Mouse (Mus musculus) kidney, adult 2 months (tissue): ENCODE data around the gene Gm8068. TPM values are rescaled to one million over a fixed set of nuclear protein-coding genes. Genes with fewer than 3 reads are reported as not detected.
"Not testable (repeated sequence)": the region's sequence is repeated elsewhere in the genome, so short reads cannot be mapped to it uniquely, and the experiment has no call there.

ENCODE experiments used
- DNase-seq: peaks from one replicate; pipeline ENCODE4 v3.0.0; 2021
- H3K27ac ChIP-seq: fragments of 200-500 bp; 2 replicates; pipeline ENCODE4 v1.5.1; 2012; ENCODE audit warnings: low read depth, low read length, control low read depth, inconsistent platforms; ENCODE audit not compliant: insufficient read depth
- H3K27me3 ChIP-seq: fragments of 200-500 bp; replicated peaks from 2 replicates; pipeline ENCODE4 v1.6.1; 2012; ENCODE audit warnings: mild to moderate bottlenecking, moderate library complexity, low read length, inconsistent platforms; ENCODE audit not compliant: control insufficient read depth, insufficient read depth
- H3K36me3 ChIP-seq: fragments of 200-500 bp; 2 replicates; pipeline ENCODE4 v1.6.1; 2012; ENCODE audit warnings: mild to moderate bottlenecking, moderate library complexity, low read length, inconsistent platforms; ENCODE audit not compliant: control insufficient read depth, insufficient read depth
- H3K4me1 ChIP-seq: fragments of 200-500 bp; 2 replicates; pipeline ENCODE4 v1.6.1; 2011; ENCODE audit warnings: low read length; ENCODE audit not compliant: control insufficient read depth, insufficient read depth
- H3K4me3 ChIP-seq: fragments of 200-500 bp; 2 replicates; pipeline ENCODE4 v1.5.1; 2011; ENCODE audit warnings: mild to moderate bottlenecking, low read depth, low read length, control low read depth; ENCODE audit not compliant: insufficient read depth
- WGBS: fragments of 180-500 bp; shearing (Covaris S2); methylation state at CpG from one replicate; pipeline ENCODE4 v1.1.7; 2018; 5-methylcytosine and 5-hydroxymethylcytosine counted together
- polyA plus RNA-seq: library from polyadenylated mRNA; depleted of rRNA; stranded (reverse); fragments of >200 nt; gene quantifications from 2 replicates; pipeline ENCODE4 v1.2.3, GENCODE M21; 2012; rRNA removed

Gm8068 gene
- not detected in 2 replicates for polyA plus RNA-seq

DNA sequence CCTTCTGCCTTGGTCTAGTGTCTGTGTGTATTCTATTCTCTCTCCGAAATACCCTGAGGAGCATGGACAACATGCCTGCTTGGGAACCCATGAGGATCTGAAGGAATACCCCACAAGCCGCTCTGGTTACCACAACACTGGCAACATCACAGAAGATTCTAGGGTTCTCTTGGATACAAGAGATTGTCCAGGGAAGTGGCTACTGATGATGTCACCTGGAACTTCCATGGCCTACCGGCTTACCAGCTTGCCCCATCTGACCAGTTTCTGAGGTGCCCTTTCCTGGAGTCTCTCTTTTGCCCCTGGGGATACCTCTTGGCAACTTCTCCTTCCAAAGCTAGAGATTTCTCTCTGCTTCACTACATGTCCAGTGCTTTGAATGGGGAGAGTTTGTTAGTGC is at the start of gene Gm8068:
Gene Gm8068 (minus strand): TSS at position 101 of the 400 bp plus-strand sequence.
- not testable (repeated sequence) for DNase-seq, H3K4me1 ChIP-seq, H3K27me3 ChIP-seq, H3K4me3 ChIP-seq, H3K27ac ChIP-seq, H3K36me3 ChIP-seq
- WGBS: no CpG with 5 or more reads among the region's 3 CpGs

DNA sequence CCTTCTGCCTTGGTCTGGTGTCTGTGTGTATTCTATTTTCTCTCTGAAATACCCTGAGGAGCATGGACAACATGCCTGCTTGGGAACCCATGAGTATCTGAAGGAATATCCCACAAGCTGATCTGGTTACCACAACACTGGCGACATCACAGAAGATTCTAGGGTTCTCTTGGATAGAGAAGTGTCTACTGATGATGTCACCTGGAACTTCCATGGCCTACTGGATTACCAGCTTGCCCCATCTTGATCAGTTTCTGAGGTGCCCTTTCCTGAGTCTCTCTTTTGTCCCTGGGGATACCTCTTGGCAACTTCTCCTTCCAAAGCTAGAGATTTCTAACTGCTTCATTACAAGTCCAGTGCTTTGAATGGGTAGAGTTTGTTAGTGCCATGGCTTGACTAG is 48.8 kb upstream of the Gm8068 start, which contains the start of gene Gm7929:
Gene Gm7929 (minus strand): TSS at position 101 of the 400 bp plus-strand sequence.
- not testable (repeated sequence) for H3K27me3 ChIP-seq, H3K4me3 ChIP-seq, H3K4me1 ChIP-seq, H3K36me3 ChIP-seq, DNase-seq, H3K27ac ChIP-seq
- WGBS: 75% methylated on average over 1 of the region's 1 CpGs

DNA sequence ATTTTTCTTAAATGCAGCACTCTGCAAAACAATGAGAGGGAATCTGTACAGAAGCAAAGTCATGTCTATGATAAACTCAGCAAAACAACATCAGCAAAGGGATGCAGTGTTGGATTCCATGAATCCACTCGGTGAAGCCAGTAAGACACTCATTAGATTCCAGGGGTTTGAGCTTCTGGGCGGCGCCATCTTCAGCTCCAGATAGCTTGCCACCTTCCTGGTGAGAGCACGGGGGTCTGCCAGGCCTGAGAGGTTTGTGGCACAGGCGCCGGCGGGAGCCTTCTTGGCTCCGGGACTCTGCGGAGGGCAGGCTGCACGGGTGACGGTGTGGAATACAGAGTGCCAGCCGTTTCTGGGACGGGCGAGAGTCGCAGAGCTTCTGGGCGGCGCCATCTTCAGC is 21.8 kb upstream of the Gm8068 start:
- H3K27ac ChIP-seq, H3K4me3 ChIP-seq, H3K36me3 ChIP-seq, H3K4me1 ChIP-seq, DNase-seq, H3K27me3 ChIP-seq: not testable (repeated sequence)
- WGBS: 75% methylated on average over 17 of the region's 17 CpGs

DNA sequence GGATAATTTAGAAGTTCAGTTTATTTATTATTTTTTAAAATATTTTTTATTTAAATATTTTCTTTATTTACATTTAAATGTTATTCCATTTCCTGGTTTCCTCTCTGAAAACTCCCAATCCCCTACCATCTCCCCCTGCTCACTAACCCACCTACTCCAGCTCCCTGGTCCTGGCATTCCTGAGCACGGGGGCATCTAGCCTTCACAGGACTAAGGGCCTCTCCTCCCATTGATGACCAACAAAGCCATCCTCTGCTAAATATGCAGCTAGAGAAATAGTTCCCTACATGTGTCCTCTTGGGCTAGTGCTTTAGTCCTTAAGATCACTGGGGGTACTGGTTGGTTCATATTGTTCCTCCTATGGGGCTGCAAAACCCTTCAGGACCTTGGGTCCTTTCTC is 15.5 kb upstream of the Gm8068 start:
- H3K4me1 ChIP-seq, H3K36me3 ChIP-seq, H3K27me3 ChIP-seq, DNase-seq, H3K4me3 ChIP-seq, H3K27ac ChIP-seq: not testable (repeated sequence)
- WGBS: 89% methylated on average over 1 of the region's 1 CpGs

DNA sequence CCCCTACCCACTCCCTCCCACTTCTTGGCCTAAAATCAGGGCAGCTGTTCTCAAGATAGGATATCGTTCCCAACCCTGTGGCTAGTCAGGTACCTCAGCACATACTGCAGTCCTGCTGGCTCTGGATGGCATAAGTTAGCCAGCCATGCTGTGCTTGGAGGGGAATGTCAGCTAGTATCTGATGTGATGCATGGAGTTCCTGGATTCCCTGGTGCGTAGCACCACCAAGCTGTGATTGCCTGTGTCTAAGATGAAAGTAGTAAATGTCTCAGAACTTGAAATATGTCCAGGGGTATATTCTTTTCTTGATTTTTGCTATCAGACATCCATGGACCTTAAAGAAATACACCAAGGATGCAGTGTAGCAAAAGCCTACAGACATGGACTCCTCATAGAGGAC is 53.5 kb downstream of the Gm8068 start:
- WGBS: 89% methylated on average over 2 of the region's 2 CpGs
- H3K4me1 ChIP-seq, DNase-seq, H3K4me3 ChIP-seq, H3K36me3 ChIP-seq, H3K27me3 ChIP-seq, H3K27ac ChIP-seq: not testable (repeated sequence)

Other genes with a start within 250 kb of the Gm8068 start
- not detected in 2 replicates for gene Gm7954, start 248.4 kb downstream of the Gm8068 start, polyA plus RNA-seq
- gene Gm3486, start 212.4 kb downstream of the Gm8068 start, polyA plus RNA-seq: not detected in 2 replicates
- not detected in 2 replicates for gene Gm7970, start 146.3 kb downstream of the Gm8068 start, polyA plus RNA-seq
- not detected in 2 replicates for gene 1700049E17Rik2, start 128.7 kb downstream of the Gm8068 start, polyA plus RNA-seq
- not detected in 2 replicates for gene Gm3072, start 77.3 kb downstream of the Gm8068 start, polyA plus RNA-seq
- not detected in 2 replicates for gene Gm3676, start 55.4 kb downstream of the Gm8068 start, polyA plus RNA-seq
- gene Gm7929, start 48.7 kb upstream of the Gm8068 start, polyA plus RNA-seq: not detected in 2 replicates
- gene Gm47189, start 70.6 kb upstream of the Gm8068 start, polyA plus RNA-seq: not detected in 2 replicates
- not detected in 2 replicates for gene Gm7980, start 205.4 kb upstream of the Gm8068 start, polyA plus RNA-seq
- not detected in 2 replicates for gene 1700049E17Rik1, start 223.1 kb upstream of the Gm8068 start, polyA plus RNA-seq
- not detected in 2 replicates for gene 1700024B05Rik, start 242.1 kb upstream of the Gm8068 start, polyA plus RNA-seq